Mouse (Mus musculus) mature B cell (primary cell): ENCODE measurements around the gene Defb41.
"Not testable (repeated sequence)": the region's sequence is repeated elsewhere in the genome, so short reads cannot be mapped to it uniquely, and the experiment has no call there.

Source experiments
- in situ Hi-C: fragments of 300-500 bp; cut with MboI; formaldehyde crosslinking; loops from 2 replicates; pipeline ENCODE4 v1.14.3; 2019

The Defb41 gene

GRCm38 (mm10) chr1:18265038-18265437, at the start of gene Defb41:
Gene Defb41 (minus strand): TSS chr1:18265138.
- in situ Hi-C loops, result no loop called here

GRCm38 (mm10) chr1:18308474-18308829, 43.5 kb upstream of the Defb41 start:
- in situ Hi-C loops, result no loop called here

GRCm38 (mm10) chr1:18307545-18308473, 42.9 kb upstream of the Defb41 start:
- in situ Hi-C loops, result no loop called here

GRCm38 (mm10) chr1:18292515-18292914, 27.6 kb upstream of the Defb41 start:
- in situ Hi-C loops, result no loop called here

- in situ Hi-C loops, result no loop called here
These were observed 23.9 kb upstream of the Defb41 start for GRCm38 (mm10) chr1:18288860-18289259.

- in situ Hi-C loops, result no loop called here
These were observed 22.4 kb upstream of the Defb41 start for GRCm38 (mm10) chr1:18287371-18287770.

GRCm38 (mm10) chr1:18271095-18271494, 6.2 kb upstream of the Defb41 start:
- in situ Hi-C loops, result no loop called here

- in situ Hi-C loops, result no loop called here
These were observed 3.9 kb upstream of the Defb41 start for GRCm38 (mm10) chr1:18268845-18269244.

GRCm38 (mm10) chr1:18245801-18246580, 18.9 kb downstream of the Defb41 start:
- in situ Hi-C loops, result not testable (repeated sequence)

GRCm38 (mm10) chr1:18237343-18237742, 27.6 kb downstream of the Defb41 start, which contains the start of gene Defb18:
Gene Defb18 (minus strand): TSS chr1:18237443.
- in situ Hi-C loops, result no loop called here

- in situ Hi-C loops, result no loop called here
These were observed 41.5 kb downstream of the Defb41 start for GRCm38 (mm10) chr1:18223385-18223945.
